Mouse (Mus musculus) myocyte (in vitro differentiated cells): ENCODE measurements at regions not wholly inside any gene's neighbourhood (a gene's known extent, or its start where the extent isn't known, plus 50 kb on each side); places are given as distances from the start of the nearest gene placed in this dataset.

Source experiments
- H3K27me3 ChIP-seq: one replicate; pipeline ENCODE4 v1.6.1; 2011; ENCODE audit not compliant: control insufficient read depth, insufficient read depth, insufficient read length
- H3K36me3 ChIP-seq: one replicate; pipeline ENCODE4 v1.6.1; 2011; ENCODE audit not compliant: control insufficient read depth, insufficient read depth
- H3K4me2 ChIP-seq: one replicate; pipeline ENCODE4 v1.6.1; 2011; ENCODE audit warnings: low read depth, control low read depth
- H3K4me3 ChIP-seq: one replicate; pipeline ENCODE4 v1.5.1; 2011; ENCODE audit warnings: mild to moderate bottlenecking, control low read depth, moderate library complexity
- H3K79me2 ChIP-seq: one replicate; pipeline ENCODE4 v1.6.1; 2011; ENCODE audit not compliant: control insufficient read depth, insufficient read depth
- H3ac ChIP-seq: one replicate; pipeline ENCODE4 v1.6.1; 2011; ENCODE audit not compliant: control insufficient read depth, insufficient read length
- CEBPB ChIP-seq: IDR thresholded peaks from 2 replicates; pipeline ENCODE4 v1.6.1; 2011; ENCODE audit warnings: mild to moderate bottlenecking, moderate library complexity; ENCODE audit not compliant: poor library complexity, insufficient read depth, severe bottlenecking
- E2F4 ChIP-seq: IDR thresholded peaks from one replicate; pipeline ENCODE4 v1.6.1; 2011; ENCODE audit warnings: mild to moderate bottlenecking, control low read depth, moderate library complexity; ENCODE audit not compliant: insufficient read depth
- MAX ChIP-seq: IDR thresholded peaks from one replicate; pipeline ENCODE4 v1.6.1; 2011; ENCODE audit warnings: low read depth, mild to moderate bottlenecking, control low read depth
- MYOD1 ChIP-seq, 3 experiments: IDR thresholded peaks; one replicate each; pipeline ENCODE4 v1.6.1; 2011; ENCODE audit warnings: control low read depth in 2 of 3, low read depth in 2 of 3, mild to moderate bottlenecking in 2 of 3, moderate library complexity in 1 of 3; ENCODE audit not compliant: insufficient read length in 2 of 3, control insufficient read depth in 1 of 3
- MYOG ChIP-seq, 3 experiments: IDR thresholded peaks; one replicate each; pipeline ENCODE4 v1.6.1; 2011; ENCODE audit warnings: control low read depth in 2 of 3, low read depth in 2 of 3, mild to moderate bottlenecking in 2 of 3; ENCODE audit not compliant: insufficient read length in 2 of 3, control insufficient read depth in 1 of 3, insufficient read depth in 1 of 3
- POLR2A ChIP-seq: IDR thresholded peaks from one replicate; pipeline ENCODE4 v1.6.1; 2011; ENCODE audit warnings: low read depth, mild to moderate bottlenecking, control low read depth, moderate library complexity; ENCODE audit not compliant: insufficient read length
- POLR2AphosphoS2 ChIP-seq: IDR thresholded peaks from one replicate; pipeline ENCODE4 v1.6.1; 2011; ENCODE audit warnings: low read depth, control low read depth; ENCODE audit not compliant: insufficient read length
- REST ChIP-seq: IDR thresholded peaks from one replicate; pipeline ENCODE4 v1.6.1; 2011; ENCODE audit warnings: mild to moderate bottlenecking, control low read depth, moderate library complexity; ENCODE audit not compliant: insufficient read depth, insufficient read length
- SRF ChIP-seq: IDR thresholded peaks from one replicate; pipeline ENCODE4 v1.6.1; 2011; ENCODE audit warnings: low read depth; ENCODE audit not compliant: control insufficient read depth, insufficient read length
- TCF12 ChIP-seq: IDR thresholded peaks from one replicate; pipeline ENCODE4 v1.6.1; 2011; ENCODE audit warnings: mild to moderate bottlenecking, control low read depth; ENCODE audit not compliant: poor library complexity, insufficient read depth, severe bottlenecking
- TCF3 ChIP-seq: IDR thresholded peaks from one replicate; pipeline ENCODE4 v1.6.1; 2011; ENCODE audit warnings: low read depth, control low read depth; ENCODE audit not compliant: insufficient read length
- USF1 ChIP-seq: IDR thresholded peaks from one replicate; pipeline ENCODE4 v1.6.1; 2011; ENCODE audit warnings: low read depth, mild to moderate bottlenecking, control low read depth, moderate library complexity

- H3K36me3 ChIP-seq = no peaks in the 10 kb centered on the region
- no peak overlapping the region for H3K4me2 ChIP-seq
- TF ChIP-seq TCF3 = no peak
- no peak for TF ChIP-seq MAX
- no peak for TF ChIP-seq MYOG (IDR thresholded peaks at IDR 0.05; ENCODE audit: control insufficient read depth in 1 of 3, insufficient read depth in 1 of 3, insufficient read length in 2 of 3, low read depth in 2 of 3)
- TF ChIP-seq CEBPB = no peak
- no peak for TF ChIP-seq USF1
- no peak for TF ChIP-seq MYOD1 (IDR thresholded peaks at IDR 0.05; ENCODE audit: control insufficient read depth in 1 of 3, insufficient read length in 2 of 3, low read depth in 2 of 3)
- TF ChIP-seq TCF12 = no peak
- TF ChIP-seq REST = no peak
- TF ChIP-seq E2F4 = no peak
- TF ChIP-seq POLR2A = no peak
- H3K4me3 ChIP-seq = no peak overlapping the region
- H3K79me2 ChIP-seq = no peaks in the 10 kb centered on the region
- H3ac ChIP-seq = no peak overlapping the region
- H3K27me3 ChIP-seq = no peaks in the 10 kb centered on the region
These were observed 103.4 kb upstream of the Wls start for GRCm38 (mm10) chr3:159736070-159736469.

GRCm38 (mm10) chr3:159740600-159741279, 98.7 kb upstream of the Wls start:
- H3K27me3 ChIP-seq = no peaks in the 10 kb centered on the region
- H3K36me3 ChIP-seq = no peaks in the 10 kb centered on the region
- no peak overlapping the region for H3K4me3 ChIP-seq
- TF ChIP-seq MYOD1 (IDR thresholded peaks at IDR 0.05; ENCODE audit: control insufficient read depth in 1 of 3, insufficient read length in 2 of 3, low read depth in 2 of 3) (no peak), SRF (no peak), POLR2AphosphoS2 (no peak), MYOG (IDR thresholded peaks at IDR 0.05; ENCODE audit: control insufficient read depth in 1 of 3, insufficient read depth in 1 of 3, insufficient read length in 2 of 3, low read depth in 2 of 3) (no peak)
- no peak overlapping the region for H3K4me2 ChIP-seq
- H3ac ChIP-seq = no peak overlapping the region
- no peaks in the 10 kb centered on the region for H3K79me2 ChIP-seq

GRCm38 (mm10) chr3:159741816-159742215, 97.7 kb upstream of the Wls start:
- H3K79me2 ChIP-seq = no peaks in the 10 kb centered on the region
- H3K27me3 ChIP-seq = no peaks in the 10 kb centered on the region
- H3K4me2 ChIP-seq = no peak overlapping the region
- no peaks in the 10 kb centered on the region for H3K36me3 ChIP-seq
- TF ChIP-seq MAX = no peak
- no peak for TF ChIP-seq CEBPB
- no peak for TF ChIP-seq SRF
- TF ChIP-seq REST = no peak
- TF ChIP-seq POLR2AphosphoS2 = no peak
- no peak for TF ChIP-seq MYOG (IDR thresholded peaks at IDR 0.05; ENCODE audit: control insufficient read depth in 1 of 3, insufficient read depth in 1 of 3, insufficient read length in 2 of 3, low read depth in 2 of 3)
- TF ChIP-seq MYOD1 (IDR thresholded peaks at IDR 0.05; ENCODE audit: control insufficient read depth in 1 of 3, insufficient read length in 2 of 3, low read depth in 2 of 3) = no peak
- no peak for TF ChIP-seq TCF12
- no peak for TF ChIP-seq E2F4
- no peak for TF ChIP-seq POLR2A
- TF ChIP-seq TCF3 = no peak
- TF ChIP-seq USF1 = no peak
- H3ac ChIP-seq = no peak overlapping the region
- H3K4me3 ChIP-seq = no peak overlapping the region

- H3ac ChIP-seq = no peak overlapping the region
- H3K79me2 ChIP-seq = no peaks in the 10 kb centered on the region
- H3K4me2 ChIP-seq = no peak overlapping the region
- H3K4me3 ChIP-seq = no peak overlapping the region
- H3K36me3 ChIP-seq = no peaks in the 10 kb centered on the region
- no peaks in the 10 kb centered on the region for H3K27me3 ChIP-seq
- TF ChIP-seq E2F4 (no peak), MYOD1 (IDR thresholded peaks at IDR 0.05; ENCODE audit: control insufficient read depth in 1 of 3, insufficient read length in 2 of 3, low read depth in 2 of 3) (no peak), SRF (no peak), TCF12 (no peak), MYOG (IDR thresholded peaks at IDR 0.05; ENCODE audit: control insufficient read depth in 1 of 3, insufficient read depth in 1 of 3, insufficient read length in 2 of 3, low read depth in 2 of 3) (no peak), POLR2AphosphoS2 (no peak), CEBPB (no peak), REST (no peak), MAX (no peak), TCF3 (no peak), USF1 (no peak), POLR2A (no peak)
These were observed 79.7 kb upstream of the Wls start for GRCm38 (mm10) chr3:159759740-159760139.

GRCm38 (mm10) chr3:159760293-159760692, 79.2 kb upstream of the Wls start:
- no peak overlapping the region for H3K4me2 ChIP-seq
- H3K4me3 ChIP-seq = no peak overlapping the region
- no peaks in the 10 kb centered on the region for H3K27me3 ChIP-seq
- H3K36me3 ChIP-seq = no peaks in the 10 kb centered on the region
- no peak overlapping the region for H3ac ChIP-seq
- H3K79me2 ChIP-seq = no peaks in the 10 kb centered on the region
- TF ChIP-seq TCF3 (no peak), POLR2AphosphoS2 (no peak), POLR2A (no peak), MYOG (IDR thresholded peaks at IDR 0.05; ENCODE audit: control insufficient read depth in 1 of 3, insufficient read depth in 1 of 3, insufficient read length in 2 of 3, low read depth in 2 of 3) (no peak), REST (no peak)
